Comparison of ENCODE assay signal across 9 mouse cellular contexts in the genomic region with DNA sequence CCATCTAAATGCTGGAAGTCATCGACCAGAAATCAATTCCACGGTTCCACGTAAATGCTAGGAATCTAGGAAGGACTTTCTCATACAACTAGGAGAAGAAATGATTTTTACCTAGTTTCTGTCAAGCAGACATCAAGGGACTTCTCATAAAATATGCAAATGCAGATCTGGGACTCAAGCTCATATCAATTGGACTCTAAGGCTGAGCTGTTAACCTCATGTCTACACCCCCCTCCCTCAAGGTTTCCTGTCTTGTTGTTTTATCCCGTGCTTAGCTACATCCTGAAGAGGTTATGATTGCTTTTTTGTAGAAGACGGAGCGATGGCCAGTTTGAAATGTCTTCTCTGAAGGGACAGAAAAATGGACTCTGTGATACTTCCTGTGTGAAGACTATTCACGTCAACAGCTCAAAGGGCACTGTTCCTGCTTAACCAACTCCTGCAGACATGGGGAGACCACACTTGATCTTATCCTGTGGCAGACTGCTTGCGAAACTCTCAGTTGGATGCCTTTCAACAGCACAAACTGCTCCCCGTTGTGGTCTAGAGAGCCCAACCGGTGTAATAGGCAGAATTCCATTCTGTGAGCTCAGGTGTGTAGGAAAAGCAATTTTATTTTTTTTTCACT.
DNase-seq lines count a peak whose midpoint lies in the region; ATAC-seq and TF ChIP-seq lines count a peak whose summit lies in the region.
"Had no signal": no experiment of that assay in that cellular context is flagged by ENCODE, and none has a peak within 500 bp of the region (broad histone marks: within the 10 kb centered on the region; RNA-seq: fewer than 3 reads in every experiment).

No protein-coding gene starts in this region.

- peaks cover 13% of the 10 kb centered on the region for H3K4me1 ChIP-seq in heart, embryonic 13.5 days
- peaks cover 3% of the 10 kb centered on the region for H3K4me1 ChIP-seq in heart, adult 2 months (ENCODE audit: control insufficient read depth, insufficient read depth, low read length)
- H3K4me1 ChIP-seq in forebrain, embryonic 12.5 days = peaks cover 17% of the 10 kb centered on the region

- intact Hi-C loops in heart, adult 2 months (cut with DNase I) = no loop called here
- intact Hi-C loops in left cerebral cortex, postnatal 25 days (cut with DNase I) = no loop called here

- no peak for TF ChIP-seq EP300 in heart, adult 2 months (IDR thresholded peaks at IDR 0.05; ENCODE audit: insufficient read depth, low read depth, low read length)

- no peak for TF ChIP-seq CTCF in heart, adult 2 months (IDR thresholded peaks at IDR 0.05)

- H3K27me3 ChIP-seq in heart, embryonic 13.5 days (replicated peaks) = peaks cover 22% of the 10 kb centered on the region
- no peaks in the 10 kb centered on the region for H3K27me3 ChIP-seq in heart, adult 2 months (ENCODE audit: control insufficient read depth, insufficient read depth, low read length)
- H3K27me3 ChIP-seq in forebrain, embryonic 12.5 days = peaks cover 8% of the 10 kb centered on the region; the same call in 1 of the 2 replicates

- TF ChIP-seq POLR2A in heart, adult 2 months (IDR thresholded peaks at IDR 0.05; ENCODE audit: insufficient read depth, low read depth, low read length) = no peak

- no peak overlapping the region for H3K27ac ChIP-seq in heart, embryonic 13.5 days (replicated peaks)
- no peak overlapping the region for H3K27ac ChIP-seq in heart, adult 2 months
- H3K27ac ChIP-seq in forebrain, embryonic 12.5 days = no peak overlapping the region

- H3K9ac ChIP-seq in heart, embryonic 13.5 days = no peak overlapping the region
- no peak overlapping the region for H3K9ac ChIP-seq in heart, adult 2 months (ENCODE audit: low read depth, low read length)
- H3K9ac ChIP-seq in forebrain, embryonic 12.5 days = no peak overlapping the region

- H3K79me2 ChIP-seq in heart, adult 2 months (replicated peaks; ENCODE audit: control insufficient read depth, insufficient read depth, low read length) = no peaks in the 10 kb centered on the region

- H3K36me3 ChIP-seq in heart, embryonic 13.5 days = no peaks in the 10 kb centered on the region
- no peaks in the 10 kb centered on the region for H3K36me3 ChIP-seq in heart, adult 2 months (ENCODE audit: control insufficient read depth, insufficient read depth, low read length)
- H3K36me3 ChIP-seq in forebrain, embryonic 12.5 days (replicated peaks) = no peaks in the 10 kb centered on the region

- DNase-seq in heart, adult 2 months = no peak
- peak; percentile 5 for DNase-seq in A20 (ENCODE audit: low read depth, low spot score)
- DNase-seq in left cerebral cortex, postnatal 25 days (ENCODE audit: low spot score in 2 of 2) = no peak
- no peak for DNase-seq in frontal cortex, postnatal 10 days (ENCODE audit: low spot score in 2 of 2)
- DNase-seq: cerebellum, adult 2 months had no signal

- ATAC-seq in heart, embryonic 13.5 days (ENCODE audit: extremely low read depth, insufficient number of reproducible peaks, low FRiP score, low TSS enrichment) = no peak
- peak; percentile 98 for ATAC-seq in granulocyte monocyte progenitor cell, adult 5-6 weeks (replicated peaks; ENCODE audit: poor library complexity, severe bottlenecking)
- ATAC-seq in megakaryocyte, adult 5-6 weeks (ENCODE audit: poor library complexity, severe bottlenecking) = peak; percentile 90
- no peak for ATAC-seq in forebrain, embryonic 12.5 days (ENCODE audit: low FRiP score)

- peak overlapping the region; percentile 24; the same call in 1 of the 2 replicates for H3K4me2 ChIP-seq in heart, embryonic 13.5 days
- H3K4me2 ChIP-seq in forebrain, embryonic 12.5 days = no peak overlapping the region

- H3K4me3 ChIP-seq in heart, embryonic 13.5 days = no peak overlapping the region
- H3K4me3 ChIP-seq in heart, adult 2 months = no peak overlapping the region
- no peak overlapping the region for H3K4me3 ChIP-seq in forebrain, embryonic 12.5 days (replicated peaks)

- H3K9me3 ChIP-seq in heart, embryonic 13.5 days = no peaks in the 10 kb centered on the region
- H3K9me3 ChIP-seq in forebrain, embryonic 12.5 days = no peaks in the 10 kb centered on the region

- 26% methylated on average over 10 of the region's 10 CpGs for WGBS in heart, embryonic 13.5 days
- WGBS in heart, adult 2 months = 33% methylated on average over 10 of the region's 10 CpGs
- 38% methylated on average over 10 of the region's 10 CpGs for WGBS in forebrain, embryonic 12.5 days

Comparison
In these comparisons a context has a peak if more than half of its experiments do, and no peak if none do; other contexts are left out.
1. ATAC-seq: peak in granulocyte monocyte progenitor cell, adult 5-6 weeks (single experiment) and megakaryocyte, adult 5-6 weeks (single experiment); none in heart, embryonic 13.5 days (single experiment) and forebrain, embryonic 12.5 days (single experiment).